Mouse (Mus musculus): ENCODE measurements around the gene 2310022B05Rik. TPM values are rescaled to one million over a fixed set of nuclear protein-coding genes. Genes with fewer than 3 reads are reported as not detected.

2310022B05Rik gene
- 19.7 and 28.2 TPM in 2 replicates for polyA plus RNA-seq (2021; fragmentation: Nextera tagmentation)
- long read RNA-seq, experiment 1, transcript 2310022B05Rik-201 (4 exons, 3,307 nt): major isoform, 9 of 27 reads
- long read RNA-seq, experiment 1, partial matches to known transcripts: 0 of 27 reads
- long read RNA-seq, experiment 1, other reads (novel, unspliced or antisense): 18 of 27 reads
- long read RNA-seq, experiment 2, transcript 2310022B05Rik-201 (4 exons, 3,307 nt): major isoform, 91 of 101 reads
- long read RNA-seq, experiment 2, partial matches to known transcripts: 1 of 101 reads
- long read RNA-seq, experiment 2, other reads (novel, unspliced or antisense): 9 of 101 reads

DNA sequence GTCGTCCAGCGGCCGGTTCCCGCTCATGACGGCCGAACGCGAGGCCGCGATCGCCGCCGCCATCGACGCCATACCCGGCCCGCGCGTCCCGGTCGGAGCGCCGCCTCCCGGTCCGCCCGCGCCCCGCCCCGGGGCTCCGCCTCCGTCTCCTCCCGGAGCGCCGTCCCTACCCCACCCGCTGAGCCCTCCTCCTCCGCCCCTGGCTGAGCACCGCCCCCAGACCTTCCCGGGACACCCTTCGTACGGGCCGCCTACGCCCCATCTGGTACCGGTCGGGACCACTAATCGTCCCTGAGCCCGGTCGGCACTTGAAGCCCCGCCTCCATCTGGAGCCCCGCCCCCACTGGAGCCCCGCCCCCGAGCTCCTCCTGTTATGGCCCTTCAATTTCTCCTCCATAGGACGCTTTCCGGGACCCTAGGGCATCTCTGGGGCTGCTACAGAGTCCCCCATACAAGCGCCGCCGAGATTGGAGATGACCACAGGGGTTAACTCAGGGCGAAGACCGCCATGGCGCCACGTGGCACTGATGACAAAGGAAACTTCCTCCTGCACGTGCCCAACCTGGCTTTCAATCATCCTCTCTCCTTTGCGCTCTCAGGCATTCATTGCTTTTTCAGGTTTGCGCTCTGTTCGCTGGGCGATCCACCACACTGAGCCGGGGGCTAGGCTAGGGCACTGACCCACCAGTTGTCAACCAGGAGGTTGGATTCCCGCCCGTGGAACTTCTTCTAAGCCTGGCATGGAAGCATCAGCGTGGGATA is at the start of gene 2310022B05Rik:
TSS of gene 2310022B05Rik (minus strand) at position 258 of the 762 bp plus-strand sequence.

Other genes starting within 250 kb of the 2310022B05Rik start
- gene Pgbd5, start 223.7 kb downstream of the 2310022B05Rik start, polyA plus RNA-seq (2021; fragmentation: Nextera tagmentation): 42.9 and 46.1 TPM in 2 replicates
- gene Cog2, start 142.6 kb downstream of the 2310022B05Rik start, polyA plus RNA-seq (2021; fragmentation: Nextera tagmentation): 20.8 and 24.3 TPM in 2 replicates
- 18.2 and 31.7 TPM in 2 replicates for gene Agt, start 93.7 kb downstream of the 2310022B05Rik start, polyA plus RNA-seq (2021; fragmentation: Nextera tagmentation)
- 0.26 and 0.63 TPM in 2 replicates for gene Capn9, start 87.3 kb downstream of the 2310022B05Rik start, polyA plus RNA-seq (2021; fragmentation: Nextera tagmentation)
- 13.4 and 15.0 TPM in 2 replicates for gene Ttc13, start 58.6 kb upstream of the 2310022B05Rik start, polyA plus RNA-seq (2021; fragmentation: Nextera tagmentation)
- 8.5 and 10.5 TPM in 2 replicates for gene Arv1, start 58.8 kb upstream of the 2310022B05Rik start, polyA plus RNA-seq (2021; fragmentation: Nextera tagmentation)
- gene Fam89a, start 88.5 kb upstream of the 2310022B05Rik start, polyA plus RNA-seq (2021; fragmentation: Nextera tagmentation): 0.41 and 0.88 TPM in 2 replicates
- gene Trim67, start 129.7 kb upstream of the 2310022B05Rik start, polyA plus RNA-seq (2021; fragmentation: Nextera tagmentation): 0.70 and 0.92 TPM in 2 replicates
- 43.6 and 48.2 TPM in 2 replicates for gene Gnpat, start 199.7 kb upstream of the 2310022B05Rik start, polyA plus RNA-seq (2021; fragmentation: Nextera tagmentation)
- 15.6 and 18.1 TPM in 2 replicates for gene 2810004N23Rik, start 199.8 kb upstream of the 2310022B05Rik start, polyA plus RNA-seq (2021; fragmentation: Nextera tagmentation)
- gene Exoc8, start 234.3 kb upstream of the 2310022B05Rik start, polyA plus RNA-seq (2021; fragmentation: Nextera tagmentation): 2.6 and 2.7 TPM in 2 replicates
- 2.4 and 3.3 TPM in 2 replicates for gene Sprtn, start 234.5 kb upstream of the 2310022B05Rik start, polyA plus RNA-seq (2021; fragmentation: Nextera tagmentation)